Mouse (Mus musculus) liver, embryonic 14.5 days (tissue): ENCODE results near the gene Cst13. TPM values are rescaled to one million over a fixed set of nuclear protein-coding genes. Genes with fewer than 3 reads are reported as not detected.

Source experiments
- ATAC-seq: fragments of 200-750 bp; cut with Nextera tagmentation; 2 replicates; pipeline ENCODE4 v1.8.0; 2017; ENCODE audit warnings: moderate number of reproducible peaks, mild to moderate bottlenecking, moderate library complexity; ENCODE audit not compliant: insufficient read depth
- DNase-seq, 3 experiments: peaks; one replicate each; pipeline ENCODE4 v3.0.0-alpha.2; 2012 to 2013; ENCODE audit warnings: low read depth in 3 of 3, low spot score in 3 of 3
- H3K27ac ChIP-seq: fragments of 300-500 bp; sonication (generic); 2 replicates; pipeline ENCODE4 v1.5.1; 2014; ENCODE audit warnings: moderate library complexity, mild to moderate bottlenecking, control low read depth, inconsistent platforms
- H3K27me3 ChIP-seq: fragments of 300-500 bp; sonication (generic); 2 replicates; pipeline ENCODE4 v1.6.1; 2014; ENCODE audit warnings: mild to moderate bottlenecking, low read length, moderate library complexity; ENCODE audit not compliant: control insufficient read depth, insufficient read depth
- H3K36me3 ChIP-seq: fragments of 300-500 bp; sonication (generic); replicated peaks from 2 replicates; pipeline ENCODE4 v1.6.1; 2014; ENCODE audit warnings: low read depth; ENCODE audit not compliant: control insufficient read depth, insufficient read depth
- H3K4me1 ChIP-seq, 2 experiments: fragments of 200-500 bp in 1 of 2; fragments of 300-500 bp in 1 of 2; sonication (generic) in 1 of 2; replicated peaks; 2 replicates each; pipeline ENCODE4 v1.6.1; 2012 to 2014; ENCODE audit warnings: antibody characterized with exemption in 1 of 2, inconsistent platforms in 1 of 2, low read length in 1 of 2; ENCODE audit not compliant: control insufficient read depth in 2 of 2, insufficient read depth in 2 of 2
- H3K4me2 ChIP-seq: fragments of 300-500 bp; sonication (generic); 2 replicates; pipeline ENCODE4 v1.6.1; 2014; ENCODE audit warnings: low read depth, mild to moderate bottlenecking, control low read depth, moderate library complexity
- H3K4me3 ChIP-seq, 2 experiments: fragments of 200-500 bp in 1 of 2; fragments of 300-500 bp in 1 of 2; sonication (generic) in 1 of 2; 2 replicates each; pipeline ENCODE4 v1.5.1; 2012 to 2014; ENCODE audit warnings: low read depth in 2 of 2, low read length in 2 of 2, mild to moderate bottlenecking in 2 of 2, control low read depth in 1 of 2, inconsistent platforms in 1 of 2, moderate library complexity in 1 of 2; ENCODE audit not compliant: insufficient read depth in 1 of 2
- H3K9ac ChIP-seq: fragments of 300-500 bp; sonication (generic); replicated peaks from 2 replicates; pipeline ENCODE4 v1.6.1; 2014; ENCODE audit warnings: mild to moderate bottlenecking, control low read depth, moderate library complexity
- H3K9me3 ChIP-seq: fragments of 300-500 bp; sonication (generic); 2 replicates; pipeline ENCODE4 v1.6.1; 2016; ENCODE audit warnings: low read length, mixed read lengths; ENCODE audit not compliant: control insufficient read depth
- CTCF ChIP-seq: IDR thresholded peaks from 2 replicates; pipeline ENCODE4 v1.5.1; 2016; ENCODE audit warnings: antibody characterized with exemption, low read depth, control low read depth
- EP300 ChIP-seq: IDR thresholded peaks from 2 replicates; pipeline ENCODE4 v1.6.1; 2016; ENCODE audit warnings: antibody characterized with exemption, low read depth
- WGBS: fragments of 180-500 bp; shearing (Covaris S2); extraction: QIAGEN DNeasy Blood & Tissue Kit; methylation state at CpG from one replicate; pipeline ENCODE4 v1.1.7; 2014; ENCODE audit not compliant: insufficient replicate concordance; 5-methylcytosine and 5-hydroxymethylcytosine counted together
- polyA plus RNA-seq, 2 experiments: library from polyadenylated mRNA; depleted of rRNA in 1 of 2; stranded (reverse) in 1 of 2; unstranded in 1 of 2; fragments of >200 nt; fragmentation: Nextera tagmentation in 1 of 2; extraction: Ambion mirVana in 1 of 2; gene quantifications; 2 replicates each; pipeline versions ENCODE4 v1.2.1 to v1.2.3; 2012 to 2014

The Cst13 gene
- polyA plus RNA-seq, 2 experiments, result not detected

- Histone ChIP-seq H3K4me2 (no peak overlapping the region), H3K27ac (no peak overlapping the region), H3K4me3 (no peak overlapping the region), H3K9me3 (no peaks in the 10 kb centered on the region), H3K36me3 (no peaks in the 10 kb centered on the region), H3K4me1 (no peaks in the 10 kb centered on the region), H3K9ac (no peak overlapping the region), H3K27me3 (no peaks in the 10 kb centered on the region)
- ATAC-seq (peak; percentile 37; the same call in 1 of the 2 replicates), DNase-seq (no peak)
- 14% methylated on average over 3 of the region's 3 CpGs for WGBS
- TF ChIP-seq CTCF, result no peak
These were observed 18.4 kb upstream of the Cst13 start for GRCm38 (mm10) chr2:148801491-148801921.

DNA sequence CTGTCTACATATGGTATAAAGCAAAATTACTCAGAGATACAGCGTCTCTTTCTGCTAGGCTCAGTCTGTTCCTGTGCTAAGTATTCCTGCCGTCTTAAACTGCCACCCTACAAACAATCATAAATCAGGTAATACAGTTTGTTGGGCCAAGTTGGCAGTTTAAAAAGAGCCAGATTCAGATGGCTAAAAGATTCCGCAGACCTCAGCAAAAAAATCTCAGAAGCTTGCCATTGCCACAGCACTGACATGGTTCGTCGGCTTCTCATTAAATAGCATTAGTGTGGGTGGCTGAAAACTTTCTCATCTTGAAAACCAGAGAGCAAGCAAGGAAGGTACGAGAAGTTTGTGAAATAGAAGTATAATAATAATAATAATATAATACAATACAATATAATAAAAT lies 13.2 kb upstream of the Cst13 start:
- Histone ChIP-seq H3K4me2 (no peak overlapping the region), H3K4me1 (no peaks in the 10 kb centered on the region), H3K9ac (no peak overlapping the region), H3K4me3 (no peak overlapping the region), H3K27ac (no peak overlapping the region), H3K9me3 (no peaks in the 10 kb centered on the region), H3K36me3 (no peaks in the 10 kb centered on the region), H3K27me3 (no peaks in the 10 kb centered on the region)
- DNase-seq (no peak), ATAC-seq (no peak)
- TF ChIP-seq EP300 (no peak), CTCF (no peak)
- 66% methylated on average over 6 of the region's 6 CpGs for WGBS

- Histone ChIP-seq H3K27me3 (no peaks in the 10 kb centered on the region), H3K36me3 (no peaks in the 10 kb centered on the region), H3K4me2 (no peak overlapping the region), H3K4me3 (no peak overlapping the region), H3K9me3 (no peaks in the 10 kb centered on the region), H3K27ac (no peak overlapping the region), H3K4me1 (no peaks in the 10 kb centered on the region), H3K9ac (no peak overlapping the region)
- ATAC-seq, result no peak
- 52% methylated on average over 1 of the region's 1 CpGs for WGBS
- no peak for DNase-seq
- TF ChIP-seq EP300 (no peak), CTCF (no peak)
These were observed 6.1 kb downstream of the Cst13 start for GRCm38 (mm10) chr2:148825986-148826385.

GRCm38 (mm10) chr2:148834912-148835311 lies 15.0 kb downstream of the Cst13 start, which contains the start of gene Cst9:
Cst9 (plus strand) TSS chr2:148835147.
- DNase-seq (no peak), ATAC-seq (no peak)
- Histone ChIP-seq H3K9me3 (no peaks in the 10 kb centered on the region), H3K27ac (no peak within 1 kb of the TSS), H3K4me1 (no peaks in the 10 kb centered on the region), H3K9ac (no peak within 1 kb of the TSS), H3K27me3 (no peaks in the 10 kb centered on the region), H3K36me3 (no peaks in the 10 kb centered on the region), H3K4me3 (no peak within 1 kb of the TSS), H3K4me2 (no peak within 1 kb of the TSS)
- WGBS, result 34% methylated on average over 4 of the region's 4 CpGs
- TF ChIP-seq CTCF (no peak), EP300 (no peak)

- no peaks in the 10 kb centered on the region for H3K4me1 ChIP-seq
- H3K4me3 ChIP-seq, result no peak overlapping the region
- no peaks in the 10 kb centered on the region for H3K27me3 ChIP-seq
- no peak overlapping the region for H3K27ac ChIP-seq
- DNase-seq, result no peak
- no peaks in the 10 kb centered on the region for H3K9me3 ChIP-seq
- no peak overlapping the region for H3K4me2 ChIP-seq
- TF ChIP-seq EP300 (no peak), CTCF (no peak)
- H3K9ac ChIP-seq, result no peak overlapping the region
- 59% methylated on average over 5 of the region's 5 CpGs for WGBS
- no peak for ATAC-seq
- H3K36me3 ChIP-seq, result no peaks in the 10 kb centered on the region
These were observed 18.3 kb downstream of the Cst13 start for GRCm38 (mm10) chr2:148838075-148838777.
